Mouse (Mus musculus) myocyte (in vitro differentiated cells): Measurements from ENCODE around the gene Sh3tc1. TPM values are rescaled to one million over a fixed set of nuclear protein-coding genes. Genes with fewer than 3 reads are reported as not detected.
A peak's percentile ranks its signal among the peaks of the same experiment; 100 is the strongest.

ENCODE experiments used
- H3K27me3 ChIP-seq: one replicate; pipeline ENCODE4 v1.6.1; 2011; ENCODE audit not compliant: control insufficient read depth, insufficient read depth, insufficient read length
- H3K36me3 ChIP-seq: one replicate; pipeline ENCODE4 v1.6.1; 2011; ENCODE audit not compliant: control insufficient read depth, insufficient read depth
- H3K4me2 ChIP-seq: one replicate; pipeline ENCODE4 v1.6.1; 2011; ENCODE audit warnings: low read depth, control low read depth
- H3K4me3 ChIP-seq: one replicate; pipeline ENCODE4 v1.5.1; 2011; ENCODE audit warnings: mild to moderate bottlenecking, control low read depth, moderate library complexity
- H3K79me2 ChIP-seq: one replicate; pipeline ENCODE4 v1.6.1; 2011; ENCODE audit not compliant: control insufficient read depth, insufficient read depth
- H3ac ChIP-seq: one replicate; pipeline ENCODE4 v1.6.1; 2011; ENCODE audit not compliant: control insufficient read depth, insufficient read length
- CEBPB ChIP-seq: IDR thresholded peaks from 2 replicates; pipeline ENCODE4 v1.6.1; 2011; ENCODE audit warnings: mild to moderate bottlenecking, moderate library complexity; ENCODE audit not compliant: poor library complexity, insufficient read depth, severe bottlenecking
- E2F4 ChIP-seq: IDR thresholded peaks from one replicate; pipeline ENCODE4 v1.6.1; 2011; ENCODE audit warnings: mild to moderate bottlenecking, control low read depth, moderate library complexity; ENCODE audit not compliant: insufficient read depth
- MAX ChIP-seq: IDR thresholded peaks from one replicate; pipeline ENCODE4 v1.6.1; 2011; ENCODE audit warnings: low read depth, mild to moderate bottlenecking, control low read depth
- MYOD1 ChIP-seq, 3 experiments: IDR thresholded peaks; one replicate each; pipeline ENCODE4 v1.6.1; 2011; ENCODE audit warnings: control low read depth in 2 of 3, low read depth in 2 of 3, mild to moderate bottlenecking in 2 of 3, moderate library complexity in 1 of 3; ENCODE audit not compliant: insufficient read length in 2 of 3, control insufficient read depth in 1 of 3
- MYOG ChIP-seq, 3 experiments: IDR thresholded peaks; one replicate each; pipeline ENCODE4 v1.6.1; 2011; ENCODE audit warnings: control low read depth in 2 of 3, low read depth in 2 of 3, mild to moderate bottlenecking in 2 of 3; ENCODE audit not compliant: insufficient read length in 2 of 3, control insufficient read depth in 1 of 3, insufficient read depth in 1 of 3
- POLR2A ChIP-seq: IDR thresholded peaks from one replicate; pipeline ENCODE4 v1.6.1; 2011; ENCODE audit warnings: low read depth, mild to moderate bottlenecking, control low read depth, moderate library complexity; ENCODE audit not compliant: insufficient read length
- POLR2AphosphoS2 ChIP-seq: IDR thresholded peaks from one replicate; pipeline ENCODE4 v1.6.1; 2011; ENCODE audit warnings: low read depth, control low read depth; ENCODE audit not compliant: insufficient read length
- REST ChIP-seq: IDR thresholded peaks from one replicate; pipeline ENCODE4 v1.6.1; 2011; ENCODE audit warnings: mild to moderate bottlenecking, control low read depth, moderate library complexity; ENCODE audit not compliant: insufficient read depth, insufficient read length
- SRF ChIP-seq: IDR thresholded peaks from one replicate; pipeline ENCODE4 v1.6.1; 2011; ENCODE audit warnings: low read depth; ENCODE audit not compliant: control insufficient read depth, insufficient read length
- TCF12 ChIP-seq: IDR thresholded peaks from one replicate; pipeline ENCODE4 v1.6.1; 2011; ENCODE audit warnings: mild to moderate bottlenecking, control low read depth; ENCODE audit not compliant: poor library complexity, insufficient read depth, severe bottlenecking
- TCF3 ChIP-seq: IDR thresholded peaks from one replicate; pipeline ENCODE4 v1.6.1; 2011; ENCODE audit warnings: low read depth, control low read depth; ENCODE audit not compliant: insufficient read length
- USF1 ChIP-seq: IDR thresholded peaks from one replicate; pipeline ENCODE4 v1.6.1; 2011; ENCODE audit warnings: low read depth, mild to moderate bottlenecking, control low read depth, moderate library complexity
- polyA plus RNA-seq: library from polyadenylated mRNA; unstranded; fragments of >200 nt; fragmentation: generic; extraction: Trizol; gene quantifications from one replicate; pipeline ENCODE4 v1.2.1, GENCODE M21; 2012; ENCODE audit warnings: missing spikeins

Sh3tc1 gene
- polyA plus RNA-seq, 1 experiment = 0.26 TPM

- no peak for TF ChIP-seq POLR2A
- no peak for TF ChIP-seq CEBPB
- Histone ChIP-seq H3K36me3 (no peaks in the 10 kb centered on the region), H3K79me2 (no peaks in the 10 kb centered on the region), H3K27me3 (peaks cover 34% of the 10 kb centered on the region), H3K4me2 (peak overlapping the region; percentile 48), H3K4me3 (peak overlapping the region; percentile 9), H3ac (no peak overlapping the region)
These were observed 17.3 kb upstream of the Sh3tc1 start for GRCm38 (mm10) chr5:35756997-35757638.

- TF ChIP-seq TCF3 (no peak), USF1 (no peak), REST (no peak)
- peaks cover 28% of the 10 kb centered on the region for H3K27me3 ChIP-seq
- H3K79me2 ChIP-seq = no peaks in the 10 kb centered on the region
- no peak overlapping the region for H3ac ChIP-seq
- H3K4me2 ChIP-seq = no peak overlapping the region
- H3K36me3 ChIP-seq = no peaks in the 10 kb centered on the region
- no peak overlapping the region for H3K4me3 ChIP-seq
These were observed 16.2 kb upstream of the Sh3tc1 start for GRCm38 (mm10) chr5:35756020-35756419.

- H3K4me2 ChIP-seq = no peak overlapping the region
- no peak for TF ChIP-seq CEBPB
- no peak for TF ChIP-seq MYOD1 (IDR thresholded peaks at IDR 0.05; ENCODE audit: control insufficient read depth in 1 of 3, insufficient read length in 2 of 3, low read depth in 2 of 3)
- TF ChIP-seq MYOG (IDR thresholded peaks at IDR 0.05; ENCODE audit: control insufficient read depth in 1 of 3, insufficient read depth in 1 of 3, insufficient read length in 2 of 3, low read depth in 2 of 3) = no peak
- TF ChIP-seq POLR2A = no peak
- no peak for TF ChIP-seq POLR2AphosphoS2
- no peak for TF ChIP-seq TCF3
- TF ChIP-seq REST = no peak
- TF ChIP-seq TCF12 = no peak
- no peak for TF ChIP-seq SRF
- no peak for TF ChIP-seq E2F4
- TF ChIP-seq USF1 = no peak
- no peak for TF ChIP-seq MAX
- peaks cover 28% of the 10 kb centered on the region for H3K27me3 ChIP-seq
- no peak overlapping the region for H3ac ChIP-seq
- no peaks in the 10 kb centered on the region for H3K36me3 ChIP-seq
- H3K79me2 ChIP-seq = no peaks in the 10 kb centered on the region
- no peak overlapping the region for H3K4me3 ChIP-seq
These were observed 15.4 kb upstream of the Sh3tc1 start for GRCm38 (mm10) chr5:35755131-35755733.

- no peaks in the 10 kb centered on the region for H3K36me3 ChIP-seq
- TF ChIP-seq E2F4 = no peak
- no peak for TF ChIP-seq MYOG (IDR thresholded peaks at IDR 0.05; ENCODE audit: control insufficient read depth in 1 of 3, insufficient read depth in 1 of 3, insufficient read length in 2 of 3, low read depth in 2 of 3)
- TF ChIP-seq USF1 = no peak
- TF ChIP-seq POLR2A = no peak
- no peak for TF ChIP-seq MYOD1 (IDR thresholded peaks at IDR 0.05; ENCODE audit: control insufficient read depth in 1 of 3, insufficient read length in 2 of 3, low read depth in 2 of 3)
- TF ChIP-seq TCF12 = no peak
- TF ChIP-seq TCF3 = no peak
- TF ChIP-seq SRF = no peak
- H3K4me3 ChIP-seq = no peak overlapping the region
- H3K79me2 ChIP-seq = no peaks in the 10 kb centered on the region
- peaks cover 3% of the 10 kb centered on the region for H3K27me3 ChIP-seq
- no peak overlapping the region for H3K4me2 ChIP-seq
- H3ac ChIP-seq = no peak overlapping the region
These were observed 11.2 kb upstream of the Sh3tc1 start for GRCm38 (mm10) chr5:35751016-35751415.

DNA sequence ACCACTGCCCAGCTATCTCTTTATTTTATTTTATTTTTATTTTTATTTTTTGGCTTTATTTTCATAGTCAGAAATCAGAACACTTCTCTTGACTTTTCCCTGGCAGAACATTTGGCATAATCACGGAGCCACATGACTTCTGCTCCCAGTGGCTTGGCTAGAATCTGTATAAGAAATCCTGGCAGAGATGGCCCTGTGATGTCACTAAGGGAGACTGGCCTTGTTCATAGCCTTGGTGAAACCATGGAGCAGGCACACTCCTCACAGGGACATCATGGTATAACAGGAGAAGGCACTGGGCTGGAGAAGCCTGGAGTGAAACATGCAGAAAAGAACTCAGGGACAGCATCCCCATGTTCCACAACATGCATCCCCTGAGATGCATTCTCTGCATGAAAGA lies 10.2 kb upstream of the Sh3tc1 start:
- peaks cover 3% of the 10 kb centered on the region for H3K27me3 ChIP-seq
- no peak overlapping the region for H3K4me3 ChIP-seq
- H3K79me2 ChIP-seq = no peaks in the 10 kb centered on the region
- TF ChIP-seq USF1 (no peak), MYOD1 (IDR thresholded peaks at IDR 0.05; ENCODE audit: control insufficient read depth in 1 of 3, insufficient read length in 2 of 3, low read depth in 2 of 3) (no peak), REST (no peak), TCF12 (no peak), CEBPB (no peak), SRF (no peak), E2F4 (no peak), MAX (no peak), MYOG (IDR thresholded peaks at IDR 0.05; ENCODE audit: control insufficient read depth in 1 of 3, insufficient read depth in 1 of 3, insufficient read length in 2 of 3, low read depth in 2 of 3) (no peak), POLR2AphosphoS2 (no peak), TCF3 (no peak), POLR2A (no peak)
- H3K36me3 ChIP-seq = no peaks in the 10 kb centered on the region
- no peak overlapping the region for H3ac ChIP-seq
- no peak overlapping the region for H3K4me2 ChIP-seq
